Mouse (Mus musculus): ENCODE results near the gene Lama1. TPM values are rescaled to one million over a fixed set of nuclear protein-coding genes. Genes with fewer than 3 reads are reported as not detected.

Lama1 gene
- polyA plus RNA-seq, 1 experiment from 2014 or later: 24.6 TPM

DNA sequence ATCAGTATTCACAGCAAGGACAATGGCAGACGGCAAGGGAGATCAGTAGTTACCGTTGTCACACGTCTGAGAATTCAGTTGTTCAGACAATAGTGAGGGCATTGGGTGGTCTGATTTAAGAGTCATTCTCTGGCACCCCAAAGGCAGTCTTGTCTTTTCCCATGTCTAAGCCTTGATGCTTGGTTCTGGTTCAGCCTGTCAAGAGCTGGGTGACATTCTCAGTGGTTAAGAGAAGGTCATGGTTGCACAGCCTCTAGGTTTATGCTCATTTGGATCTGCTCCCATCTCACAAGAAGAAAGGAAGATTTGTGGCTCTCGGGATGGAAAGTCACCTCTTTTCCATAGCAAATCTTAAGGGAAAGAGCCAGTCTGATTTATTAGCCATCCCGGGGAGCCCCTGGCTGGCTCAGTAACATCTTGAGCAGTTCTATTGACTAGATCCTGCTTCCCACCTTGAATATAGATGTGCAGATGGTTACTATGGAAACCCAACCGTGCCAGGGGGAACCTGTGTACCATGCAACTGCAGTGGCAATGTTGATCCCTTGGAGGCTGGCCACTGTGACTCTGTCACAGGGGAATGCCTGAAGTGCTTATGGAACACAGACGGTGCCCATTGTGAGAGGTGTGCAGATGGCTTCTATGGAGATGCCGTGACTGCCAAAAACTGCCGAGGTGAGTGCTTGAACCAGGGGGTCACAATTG is 67.3 kb downstream of the Lama1 start:
- DNase-seq (ENCODE audit: low spot score) (peak; percentile 24), ATAC-seq (ENCODE audit: insufficient read depth, low FRiP score, low TSS enrichment) (peak; percentile 85)
- Histone ChIP-seq H3K27ac (ENCODE audit: low read depth, low read length) (no peak overlapping the region), H3K4me3 (ENCODE audit: low read depth, low read length) (no peak overlapping the region), H3K36me3 (ENCODE audit: control insufficient read depth, insufficient read depth, low read length) (peaks cover 4% of the 10 kb centered on the region; the same call in 1 of the 2 replicates), H3K9ac (ENCODE audit: low read length) (no peak overlapping the region), H3K4me1 (ENCODE audit: control insufficient read depth, insufficient read depth, low read length) (no peaks in the 10 kb centered on the region), H3K9me3 (ENCODE audit: control insufficient read depth, low read length) (no peaks in the 10 kb centered on the region), H3K27me3 (ENCODE audit: control insufficient read depth, insufficient read depth, low read length) (no peaks in the 10 kb centered on the region), H3K4me2 (ENCODE audit: low read depth) (no peak overlapping the region)
- 67% methylated on average over 9 of the region's 9 CpGs for WGBS

DNA sequence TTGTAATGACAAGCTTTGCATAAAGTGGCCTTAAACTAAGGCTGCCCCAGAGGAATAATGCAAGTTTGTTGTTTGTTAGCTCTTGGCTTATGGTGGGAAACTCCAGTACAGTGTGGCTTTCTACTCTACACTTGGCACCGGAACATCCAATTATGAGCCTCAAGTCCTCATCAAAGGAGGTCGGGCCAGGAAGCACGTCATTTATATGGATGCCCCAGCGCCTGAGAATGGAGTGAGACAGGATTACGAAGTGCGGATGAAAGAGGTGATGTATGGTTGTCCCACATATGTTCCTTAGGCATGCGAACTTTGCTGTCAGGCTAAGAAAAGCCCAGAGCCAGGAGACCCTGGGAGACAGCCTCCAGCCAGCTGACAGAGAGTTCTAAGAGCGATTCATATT is 76.5 kb downstream of the Lama1 start:
- DNase-seq (ENCODE audit: low spot score) (no peak), ATAC-seq (ENCODE audit: insufficient read depth, low FRiP score, low TSS enrichment) (peak; percentile 81; the same call in 1 of the 2 replicates)
- H3K9ac ChIP-seq (ENCODE audit: low read length): no peak overlapping the region
- H3K27ac ChIP-seq (ENCODE audit: low read depth, low read length): no peak overlapping the region
- H3K9me3 ChIP-seq (ENCODE audit: control insufficient read depth, low read length): no peaks in the 10 kb centered on the region
- H3K4me3 ChIP-seq (ENCODE audit: low read depth, low read length): no peak overlapping the region
- 70% methylated on average over 8 of the region's 8 CpGs for WGBS
- peaks cover 4% of the 10 kb centered on the region; the same call in 1 of the 2 replicates for H3K4me1 ChIP-seq (ENCODE audit: control insufficient read depth, insufficient read depth, low read length)
- no peaks in the 10 kb centered on the region; the same call in 1 of the 2 replicates for H3K36me3 ChIP-seq (ENCODE audit: control insufficient read depth, insufficient read depth, low read length)
- H3K4me2 ChIP-seq (ENCODE audit: low read depth): no peak overlapping the region
- no peaks in the 10 kb centered on the region for H3K27me3 ChIP-seq (ENCODE audit: control insufficient read depth, insufficient read depth, low read length)

GRCm38 (mm10) chr17:67776764-67777163 is 79.7 kb downstream of the Lama1 start:
- DNase-seq (ENCODE audit: low spot score) (peak; percentile 26), ATAC-seq (ENCODE audit: insufficient read depth, low FRiP score, low TSS enrichment) (no peak)
- peaks cover 4% of the 10 kb centered on the region; the same call in 1 of the 2 replicates for H3K4me1 ChIP-seq (ENCODE audit: control insufficient read depth, insufficient read depth, low read length)
- WGBS: 74% methylated on average over 9 of the region's 9 CpGs
- no peaks in the 10 kb centered on the region; the same call in 1 of the 2 replicates for H3K36me3 ChIP-seq (ENCODE audit: control insufficient read depth, insufficient read depth, low read length)
- H3K27ac ChIP-seq (ENCODE audit: low read depth, low read length): no peak overlapping the region
- H3K4me2 ChIP-seq (ENCODE audit: low read depth): no peak overlapping the region
- H3K4me3 ChIP-seq (ENCODE audit: low read depth, low read length): no peak overlapping the region
- no peak overlapping the region for H3K9ac ChIP-seq (ENCODE audit: low read length)
- no peaks in the 10 kb centered on the region for H3K27me3 ChIP-seq (ENCODE audit: control insufficient read depth, insufficient read depth, low read length)
- no peaks in the 10 kb centered on the region for H3K9me3 ChIP-seq (ENCODE audit: control insufficient read depth, low read length)

GRCm38 (mm10) chr17:67779812-67780211 is 82.8 kb downstream of the Lama1 start:
- Histone ChIP-seq H3K9ac (ENCODE audit: low read length) (no peak overlapping the region), H3K4me1 (ENCODE audit: control insufficient read depth, insufficient read depth, low read length) (no peaks in the 10 kb centered on the region), H3K4me2 (ENCODE audit: low read depth) (no peak overlapping the region), H3K27me3 (ENCODE audit: control insufficient read depth, insufficient read depth, low read length) (no peaks in the 10 kb centered on the region), H3K4me3 (ENCODE audit: low read depth, low read length) (no peak overlapping the region), H3K9me3 (ENCODE audit: control insufficient read depth, low read length) (no peaks in the 10 kb centered on the region), H3K36me3 (ENCODE audit: control insufficient read depth, insufficient read depth, low read length) (no peaks in the 10 kb centered on the region; the same call in 1 of the 2 replicates), H3K27ac (ENCODE audit: low read depth, low read length) (no peak overlapping the region)
- ATAC-seq (ENCODE audit: insufficient read depth, low FRiP score, low TSS enrichment): no peak; the same call in 1 of the 2 replicates
- peak; percentile 43 for DNase-seq (ENCODE audit: low spot score)
- 58% methylated on average over 4 of the region's 4 CpGs for WGBS

DNA sequence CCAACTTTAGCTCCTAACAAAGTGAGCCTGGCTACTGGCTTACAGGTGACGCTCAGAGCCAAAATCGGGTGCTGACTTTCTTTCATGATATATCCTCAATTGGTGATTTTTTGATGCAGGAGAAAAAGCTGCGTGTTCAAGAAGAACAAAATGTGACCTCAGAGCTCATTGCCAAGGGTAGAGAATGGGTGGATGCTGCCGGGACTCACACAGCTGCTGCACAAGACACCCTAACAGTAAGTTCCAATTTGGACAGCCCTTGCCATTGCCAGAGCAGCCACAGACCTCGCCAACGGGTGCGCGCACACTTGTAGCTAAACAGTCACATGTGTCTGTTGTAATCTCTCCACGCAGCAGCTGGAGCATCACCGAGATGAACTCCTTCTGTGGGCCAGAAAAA is 94.0 kb downstream of the Lama1 start:
- H3K27ac ChIP-seq (ENCODE audit: low read depth, low read length): no peak overlapping the region
- no peak for DNase-seq (ENCODE audit: low spot score)
- 0 out of 2 replicates have a peak, but pooled peaks cover 6% of the 10 kb centered on the region for H3K36me3 ChIP-seq (ENCODE audit: control insufficient read depth, insufficient read depth, low read length)
- no peaks in the 10 kb centered on the region for H3K4me1 ChIP-seq (ENCODE audit: control insufficient read depth, insufficient read depth, low read length)
- no peak overlapping the region for H3K4me2 ChIP-seq (ENCODE audit: low read depth)
- H3K27me3 ChIP-seq (ENCODE audit: control insufficient read depth, insufficient read depth, low read length): no peaks in the 10 kb centered on the region
- 96% methylated on average over 10 of the region's 10 CpGs for WGBS
- no peak for ATAC-seq (ENCODE audit: insufficient read depth, low FRiP score, low TSS enrichment)
- no peak overlapping the region for H3K4me3 ChIP-seq (ENCODE audit: low read depth, low read length)
- no peaks in the 10 kb centered on the region for H3K9me3 ChIP-seq (ENCODE audit: control insufficient read depth, low read length)
- H3K9ac ChIP-seq (ENCODE audit: low read length): no peak overlapping the region

DNA sequence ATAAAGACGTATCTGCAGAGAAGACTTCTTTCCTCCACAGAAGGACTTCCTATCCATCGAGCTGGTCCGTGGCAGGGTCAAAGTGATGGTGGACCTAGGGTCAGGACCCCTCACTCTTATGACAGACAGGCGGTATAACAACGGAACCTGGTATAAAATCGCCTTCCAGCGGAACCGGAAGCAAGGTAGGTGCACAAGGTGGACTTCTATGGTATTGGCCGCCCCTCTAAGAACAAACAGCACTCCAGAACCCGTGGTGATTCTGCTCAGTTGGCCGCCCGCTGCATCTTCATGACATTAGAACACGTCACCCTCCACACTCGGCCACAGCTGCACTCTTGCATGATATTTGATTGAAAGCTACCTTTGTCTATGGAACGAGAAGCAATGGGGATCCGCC is 112.1 kb downstream of the Lama1 start:
- ATAC-seq (ENCODE audit: insufficient read depth, low FRiP score, low TSS enrichment): no peak
- Histone ChIP-seq H3K4me1 (ENCODE audit: control insufficient read depth, insufficient read depth, low read length) (no peaks in the 10 kb centered on the region), H3K36me3 (ENCODE audit: control insufficient read depth, insufficient read depth, low read length) (peaks cover 14% of the 10 kb centered on the region; the same call in 1 of the 2 replicates), H3K9me3 (ENCODE audit: control insufficient read depth, low read length) (no peaks in the 10 kb centered on the region), H3K27ac (ENCODE audit: low read depth, low read length) (no peak overlapping the region), H3K4me2 (ENCODE audit: low read depth) (no peak overlapping the region), H3K4me3 (ENCODE audit: low read depth, low read length) (no peak overlapping the region), H3K9ac (ENCODE audit: low read length) (no peak overlapping the region), H3K27me3 (ENCODE audit: control insufficient read depth, insufficient read depth, low read length) (no peaks in the 10 kb centered on the region)
- DNase-seq (ENCODE audit: low spot score): no peak
- 94% methylated on average over 16 of the region's 16 CpGs for WGBS

DNA sequence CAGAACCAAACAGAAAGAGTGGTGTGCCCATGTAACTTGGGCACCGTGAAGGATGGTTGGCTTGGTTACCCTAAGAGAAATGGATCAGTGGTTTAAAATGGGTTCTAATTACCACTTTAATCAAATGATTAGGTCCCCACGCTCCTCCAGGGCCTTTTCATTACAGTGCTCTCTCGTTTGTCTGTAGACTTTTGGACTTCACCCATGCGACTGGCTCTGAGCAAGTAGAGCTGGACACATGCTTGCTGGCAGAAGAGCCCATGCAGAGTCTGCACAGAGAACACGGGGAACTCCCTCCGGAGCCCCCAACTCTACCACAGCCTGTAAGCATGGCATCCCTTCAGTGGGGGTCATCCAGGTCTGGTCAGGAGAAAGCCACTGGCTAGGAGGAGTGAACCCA is 116.6 kb downstream of the Lama1 start:
- ATAC-seq (ENCODE audit: insufficient read depth, low FRiP score, low TSS enrichment) (no peak), DNase-seq (ENCODE audit: low spot score) (no peak)
- Histone ChIP-seq H3K9ac (ENCODE audit: low read length) (no peak overlapping the region), H3K36me3 (ENCODE audit: control insufficient read depth, insufficient read depth, low read length) (peaks cover 23% of the 10 kb centered on the region), H3K27ac (ENCODE audit: low read depth, low read length) (no peak overlapping the region), H3K9me3 (ENCODE audit: control insufficient read depth, low read length) (no peaks in the 10 kb centered on the region), H3K4me3 (ENCODE audit: low read depth, low read length) (no peak overlapping the region), H3K27me3 (ENCODE audit: control insufficient read depth, insufficient read depth, low read length) (no peaks in the 10 kb centered on the region), H3K4me2 (ENCODE audit: low read depth) (no peak overlapping the region), H3K4me1 (ENCODE audit: control insufficient read depth, insufficient read depth, low read length) (no peaks in the 10 kb centered on the region)
- WGBS: 90% methylated on average over 6 of the region's 6 CpGs

- ATAC-seq (ENCODE audit: insufficient read depth, low FRiP score, low TSS enrichment) (no peak), DNase-seq (ENCODE audit: low spot score) (no peak)
- Histone ChIP-seq H3K27ac (ENCODE audit: low read depth, low read length) (no peak overlapping the region), H3K9me3 (ENCODE audit: control insufficient read depth, low read length) (no peaks in the 10 kb centered on the region), H3K4me2 (ENCODE audit: low read depth) (no peak overlapping the region), H3K9ac (ENCODE audit: low read length) (no peak overlapping the region), H3K27me3 (ENCODE audit: control insufficient read depth, insufficient read depth, low read length) (no peaks in the 10 kb centered on the region), H3K4me3 (ENCODE audit: low read depth, low read length) (no peak overlapping the region), H3K4me1 (ENCODE audit: control insufficient read depth, insufficient read depth, low read length) (no peaks in the 10 kb centered on the region), H3K36me3 (ENCODE audit: control insufficient read depth, insufficient read depth, low read length) (peaks cover 19% of the 10 kb centered on the region)
- 95% methylated on average over 11 of the region's 11 CpGs for WGBS
Observed at GRCm38 (mm10) chr17:67815720-67816119, 118.7 kb downstream of the Lama1 start.

DNA sequence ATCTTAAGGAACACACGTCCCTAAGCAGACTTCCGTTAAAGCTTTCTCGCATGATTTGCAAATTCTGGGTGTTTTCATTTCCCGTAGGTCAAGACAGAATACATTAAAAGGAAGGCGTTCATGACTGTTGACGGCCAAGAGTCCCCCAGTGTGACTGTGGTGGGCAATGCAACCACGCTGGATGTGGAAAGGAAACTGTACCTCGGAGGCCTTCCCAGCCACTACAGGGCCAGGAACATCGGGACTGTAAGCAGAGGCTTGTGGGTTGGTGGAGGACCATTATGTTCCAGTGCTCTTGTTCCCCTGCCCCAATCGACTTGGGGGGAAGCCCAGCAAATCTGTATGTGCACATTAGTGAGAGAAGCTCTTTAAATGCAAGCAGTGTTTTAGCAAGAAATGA is 119.9 kb downstream of the Lama1 start:
- peaks cover 19% of the 10 kb centered on the region for H3K36me3 ChIP-seq (ENCODE audit: control insufficient read depth, insufficient read depth, low read length)
- no peak overlapping the region for H3K27ac ChIP-seq (ENCODE audit: low read depth, low read length)
- H3K27me3 ChIP-seq (ENCODE audit: control insufficient read depth, insufficient read depth, low read length): no peaks in the 10 kb centered on the region
- H3K4me1 ChIP-seq (ENCODE audit: control insufficient read depth, insufficient read depth, low read length): no peaks in the 10 kb centered on the region
- no peak overlapping the region for H3K4me3 ChIP-seq (ENCODE audit: low read depth, low read length)
- H3K9me3 ChIP-seq (ENCODE audit: control insufficient read depth, low read length): no peaks in the 10 kb centered on the region
- DNase-seq (ENCODE audit: low spot score) (no peak), ATAC-seq (ENCODE audit: insufficient read depth, low FRiP score, low TSS enrichment) (no peak)
- H3K4me2 ChIP-seq (ENCODE audit: low read depth): no peak overlapping the region
- 92% methylated on average over 10 of the region's 10 CpGs for WGBS
- no peak overlapping the region for H3K9ac ChIP-seq (ENCODE audit: low read length)
